Mouse (Mus musculus): ENCODE results near the gene Mxi1. TPM values are rescaled to one million over a fixed set of nuclear protein-coding genes. Genes with fewer than 3 reads are reported as not detected.

The Mxi1 gene
- 31.3 TPM for total RNA-seq (2023)

GRCm38 (mm10) chr19:53310348-53310747 lies at the start of gene Mxi1:
Mxi1 (plus strand) TSS chr19:53310518.

GRCm38 (mm10) chr19:53371666-53372065 lies 61.3 kb downstream of the Mxi1 start, which contains the start of gene Gm10197:
Gm10197 (minus strand) TSS chr19:53371766.

GRCm38 (mm10) chr19:53390495-53391007 lies 80.2 kb downstream of the Mxi1 start, which contains the start of gene Smndc1:
Smndc1 (minus strand) TSS chr19:53390578.

Other genes with a start within 250 kb of the Mxi1 start
- 244 TPM for gene Add3, start 170.1 kb upstream of the Mxi1 start, total RNA-seq (2023)
- not detected for gene Gm10197, start 61.2 kb downstream of the Mxi1 start, total RNA-seq (2023)
- gene Smndc1, start 80.1 kb downstream of the Mxi1 start, total RNA-seq (2023), result 104 TPM
- 367 TPM for gene Dusp5, start 218.6 kb downstream of the Mxi1 start, total RNA-seq (2023)